Mouse (Mus musculus): ENCODE results near the gene Actbl2. TPM values are rescaled to one million over a fixed set of nuclear protein-coding genes. Genes with fewer than 3 reads are reported as not detected.
A peak's percentile ranks its signal among the peaks of the same experiment; 100 is the strongest.

The Actbl2 gene
- polyA plus RNA-seq (2014; fragmentation: Nextera tagmentation; extraction: Ambion mirVana): not detected in 2 replicates

- Histone ChIP-seq H3K36me3 (ENCODE audit: control insufficient read depth, insufficient read depth, low read length) (no peaks in the 10 kb centered on the region), H3K9me3 (replicated peaks; ENCODE audit: control insufficient read depth, low read length) (no peaks in the 10 kb centered on the region), H3K4me2 (ENCODE audit: low read length) (no peak within 1 kb of the TSS), H3K9ac (ENCODE audit: low read length) (no peak within 1 kb of the TSS), H3K27ac (ENCODE audit: low read depth, low read length) (no peak within 1 kb of the TSS), H3K4me1 (ENCODE audit: control insufficient read depth, insufficient read depth, low read length) (no peaks in the 10 kb centered on the region), H3K27me3 (replicated peaks; ENCODE audit: control insufficient read depth, insufficient read depth, low read length) (no peaks in the 10 kb centered on the region), H3K4me3 (ENCODE audit: low read depth, low read length) (no peak within 1 kb of the TSS)
- 82% methylated on average over 5 of the region's 5 CpGs for WGBS
- DNase-seq (ENCODE audit: low spot score) (no peak), ATAC-seq (no peak)
Observed at GRCm38 (mm10) chr13:111254713-111255112, at the start of gene Actbl2. TSS of gene Actbl2 (plus strand) at chr13:111255013.

DNA sequence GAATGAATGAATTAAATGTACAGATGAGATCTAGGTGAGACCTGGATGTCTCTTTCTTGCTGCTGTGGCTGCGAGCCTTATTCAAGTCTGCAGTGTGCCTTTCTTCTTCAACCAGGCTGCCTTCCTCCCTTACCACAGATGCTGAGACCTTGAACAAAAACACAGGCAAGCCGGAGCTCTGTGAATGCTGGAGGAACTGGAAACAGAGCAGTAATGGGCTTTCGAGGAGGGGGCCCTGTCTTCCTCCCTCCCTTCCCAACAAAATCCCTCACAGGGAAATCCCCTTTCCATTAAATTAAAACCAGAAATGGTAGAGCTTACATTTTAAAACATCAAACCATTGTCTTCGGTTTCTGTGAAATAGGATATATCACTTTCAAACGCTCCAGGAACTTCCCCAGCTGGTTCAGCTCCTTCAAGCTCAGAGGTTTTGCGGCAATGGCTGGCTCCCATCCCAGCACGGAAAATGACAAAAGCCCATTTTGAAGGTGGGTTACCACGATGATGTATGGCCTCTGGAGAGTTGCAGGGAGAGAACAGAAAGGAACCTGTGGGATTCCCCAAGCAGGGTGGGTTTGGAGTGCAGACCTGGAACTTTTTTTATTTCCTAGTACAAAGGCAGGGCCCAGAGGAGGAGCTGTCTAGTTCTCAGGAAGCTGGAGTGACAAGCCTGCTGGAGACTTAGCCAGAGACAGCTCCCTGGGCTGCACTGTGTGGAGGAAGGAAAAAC lies 44.0 kb upstream of the Actbl2 start:
- Histone ChIP-seq H3K9ac (ENCODE audit: low read length) (no peak overlapping the region), H3K27ac (ENCODE audit: low read depth, low read length) (no peak overlapping the region), H3K9me3 (replicated peaks; ENCODE audit: control insufficient read depth, low read length) (no peaks in the 10 kb centered on the region), H3K36me3 (ENCODE audit: control insufficient read depth, insufficient read depth, low read length) (no peaks in the 10 kb centered on the region), H3K4me1 (ENCODE audit: control insufficient read depth, insufficient read depth, low read length) (no peaks in the 10 kb centered on the region), H3K4me2 (ENCODE audit: low read length) (no peak overlapping the region), H3K27me3 (replicated peaks; ENCODE audit: control insufficient read depth, insufficient read depth, low read length) (no peaks in the 10 kb centered on the region), H3K4me3 (ENCODE audit: low read depth, low read length) (no peak overlapping the region)
- DNase-seq (ENCODE audit: low spot score) (no peak), ATAC-seq (no peak)
- 66% methylated on average over 8 of the region's 8 CpGs for WGBS

DNA sequence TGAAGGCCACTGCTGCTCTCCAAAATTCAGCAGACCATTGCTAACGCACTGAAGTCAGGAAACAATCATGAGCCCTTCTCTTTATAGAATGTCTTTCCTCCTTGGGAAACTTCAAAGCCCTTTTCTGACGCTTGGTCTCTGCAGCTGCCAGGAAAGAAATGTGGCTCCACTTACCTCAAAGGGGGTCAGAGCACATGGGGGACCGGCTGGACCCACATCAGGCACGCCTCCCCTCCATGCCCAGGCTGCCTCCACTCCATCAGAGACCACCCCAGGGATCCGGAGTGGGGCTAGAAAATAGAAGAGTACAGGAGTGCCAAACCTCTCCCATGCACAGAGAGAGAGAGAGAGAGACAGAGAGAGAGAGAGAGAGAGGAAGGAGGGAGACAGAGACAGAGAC lies 26.0 kb upstream of the Actbl2 start:
- no peak for DNase-seq (ENCODE audit: low spot score)
- Histone ChIP-seq H3K9ac (ENCODE audit: low read length) (no peak overlapping the region), H3K4me1 (ENCODE audit: control insufficient read depth, insufficient read depth, low read length) (no peaks in the 10 kb centered on the region), H3K4me3 (ENCODE audit: low read depth, low read length) (no peak overlapping the region), H3K36me3 (ENCODE audit: control insufficient read depth, insufficient read depth, low read length) (no peaks in the 10 kb centered on the region), H3K9me3 (replicated peaks; ENCODE audit: control insufficient read depth, low read length) (no peaks in the 10 kb centered on the region), H3K27ac (ENCODE audit: low read depth, low read length) (no peak overlapping the region), H3K4me2 (ENCODE audit: low read length) (no peak overlapping the region), H3K27me3 (replicated peaks; ENCODE audit: control insufficient read depth, insufficient read depth, low read length) (no peaks in the 10 kb centered on the region)
- 28% methylated on average over 5 of the region's 5 CpGs for WGBS
- ATAC-seq: no peak

DNA sequence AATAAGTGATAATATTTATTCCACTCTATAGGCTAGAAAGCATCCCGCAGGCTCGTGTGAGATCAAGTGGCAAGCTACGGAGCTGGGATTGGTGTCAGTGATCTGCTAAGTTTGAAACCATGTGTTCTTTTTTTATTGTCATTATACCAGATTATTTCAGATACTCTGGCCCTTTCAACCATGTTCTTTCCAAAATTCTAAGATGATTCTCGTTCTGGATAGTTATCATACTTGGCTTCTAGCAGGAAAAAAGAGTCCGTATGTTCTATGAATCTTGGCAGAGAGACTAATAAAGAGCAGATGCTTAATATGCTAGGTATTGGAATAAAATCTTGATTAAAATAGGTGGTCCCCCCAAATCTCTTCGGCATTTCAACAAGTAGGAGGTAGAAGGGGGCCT lies 25.3 kb upstream of the Actbl2 start:
- Histone ChIP-seq H3K4me3 (ENCODE audit: low read depth, low read length) (no peak overlapping the region), H3K36me3 (ENCODE audit: control insufficient read depth, insufficient read depth, low read length) (no peaks in the 10 kb centered on the region), H3K4me2 (ENCODE audit: low read length) (no peak overlapping the region), H3K4me1 (ENCODE audit: control insufficient read depth, insufficient read depth, low read length) (no peaks in the 10 kb centered on the region), H3K9me3 (replicated peaks; ENCODE audit: control insufficient read depth, low read length) (no peaks in the 10 kb centered on the region), H3K27me3 (replicated peaks; ENCODE audit: control insufficient read depth, insufficient read depth, low read length) (no peaks in the 10 kb centered on the region), H3K27ac (ENCODE audit: low read depth, low read length) (no peak overlapping the region), H3K9ac (ENCODE audit: low read length) (no peak overlapping the region)
- no peak for ATAC-seq
- no peak for DNase-seq (ENCODE audit: low spot score)
- WGBS: 82% methylated on average over 6 of the region's 6 CpGs

DNA sequence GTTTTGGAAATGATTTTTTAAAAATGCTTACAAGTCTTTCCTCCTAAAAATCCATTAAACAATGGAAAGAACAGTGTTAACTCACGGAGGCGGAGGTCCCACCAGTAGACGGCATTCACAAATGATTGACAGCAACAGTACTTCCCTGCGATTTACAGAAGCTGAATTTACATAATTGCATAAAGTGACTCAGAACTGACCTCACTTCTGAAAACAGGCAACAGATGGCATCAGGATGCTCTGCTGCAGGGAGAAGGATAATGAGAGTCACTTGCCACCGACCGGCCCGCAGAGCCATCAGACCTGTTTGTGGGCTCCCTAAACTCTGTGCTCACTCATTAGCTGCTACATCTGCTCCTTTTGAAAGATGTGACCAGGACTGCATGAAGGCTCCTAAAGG lies 22.4 kb upstream of the Actbl2 start:
- no peaks in the 10 kb centered on the region for H3K9me3 ChIP-seq (replicated peaks; ENCODE audit: control insufficient read depth, low read length)
- H3K4me2 ChIP-seq (ENCODE audit: low read length): no peak overlapping the region
- DNase-seq (ENCODE audit: low spot score): peak; percentile 52
- H3K4me1 ChIP-seq (ENCODE audit: control insufficient read depth, insufficient read depth, low read length): no peaks in the 10 kb centered on the region
- H3K36me3 ChIP-seq (ENCODE audit: control insufficient read depth, insufficient read depth, low read length): no peaks in the 10 kb centered on the region
- H3K27ac ChIP-seq (ENCODE audit: low read depth, low read length): no peak overlapping the region
- WGBS: 35% methylated on average over 7 of the region's 7 CpGs
- no peak overlapping the region for H3K9ac ChIP-seq (ENCODE audit: low read length)
- no peaks in the 10 kb centered on the region for H3K27me3 ChIP-seq (replicated peaks; ENCODE audit: control insufficient read depth, insufficient read depth, low read length)
- ATAC-seq: peak; percentile 77
- no peak overlapping the region for H3K4me3 ChIP-seq (ENCODE audit: low read depth, low read length)

DNA sequence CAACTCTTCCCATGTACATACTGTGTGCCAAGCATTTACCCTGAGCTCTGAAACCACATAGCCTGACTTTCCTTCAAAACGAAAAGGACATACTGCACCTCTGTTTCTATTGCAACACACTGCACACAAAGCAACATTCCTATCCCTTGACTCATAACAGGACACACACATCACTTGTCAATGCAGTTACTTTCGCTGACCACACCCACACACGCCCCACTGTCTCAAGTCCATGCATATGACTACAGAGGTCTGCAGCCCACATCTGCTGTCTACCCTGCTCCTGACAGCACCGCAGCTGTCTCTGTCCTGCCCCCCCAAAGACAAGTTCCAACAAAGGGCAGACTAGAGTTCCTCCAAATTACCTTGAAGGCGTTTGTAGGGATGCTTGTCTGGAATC lies 21.5 kb upstream of the Actbl2 start:
- Histone ChIP-seq H3K27ac (ENCODE audit: low read depth, low read length) (no peak overlapping the region), H3K9ac (ENCODE audit: low read length) (no peak overlapping the region), H3K27me3 (replicated peaks; ENCODE audit: control insufficient read depth, insufficient read depth, low read length) (no peaks in the 10 kb centered on the region), H3K4me1 (ENCODE audit: control insufficient read depth, insufficient read depth, low read length) (no peaks in the 10 kb centered on the region), H3K9me3 (replicated peaks; ENCODE audit: control insufficient read depth, low read length) (no peaks in the 10 kb centered on the region), H3K4me3 (ENCODE audit: low read depth, low read length) (no peak overlapping the region), H3K36me3 (ENCODE audit: control insufficient read depth, insufficient read depth, low read length) (no peaks in the 10 kb centered on the region), H3K4me2 (ENCODE audit: low read length) (no peak overlapping the region)
- WGBS: 86% methylated on average over 5 of the region's 5 CpGs
- no peak for ATAC-seq
- no peak for DNase-seq (ENCODE audit: low spot score)

DNA sequence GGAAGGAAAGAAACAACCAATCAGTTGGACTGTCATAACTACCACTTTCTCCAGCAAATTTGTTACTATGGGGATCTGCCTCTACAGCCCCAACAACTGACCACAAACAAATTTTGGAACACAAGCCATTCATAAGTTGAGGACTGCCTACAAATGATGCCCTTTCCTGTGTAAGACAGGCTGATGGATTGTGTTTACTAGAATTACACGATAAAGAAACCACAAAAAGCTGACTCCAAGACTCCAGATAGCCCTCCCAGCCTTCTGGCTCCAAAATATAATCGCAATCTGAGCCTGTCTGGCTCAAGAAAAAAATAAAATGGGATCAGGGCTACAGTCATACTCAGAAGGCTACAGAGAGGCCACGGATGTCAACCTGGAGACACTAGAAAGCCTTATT lies 20.2 kb upstream of the Actbl2 start:
- DNase-seq (ENCODE audit: low spot score) (no peak), ATAC-seq (no peak)
- WGBS: 91% methylated on average over 3 of the region's 3 CpGs
- Histone ChIP-seq H3K4me3 (ENCODE audit: low read depth, low read length) (no peak overlapping the region), H3K4me2 (ENCODE audit: low read length) (no peak overlapping the region), H3K27me3 (replicated peaks; ENCODE audit: control insufficient read depth, insufficient read depth, low read length) (no peaks in the 10 kb centered on the region), H3K9me3 (replicated peaks; ENCODE audit: control insufficient read depth, low read length) (no peaks in the 10 kb centered on the region), H3K27ac (ENCODE audit: low read depth, low read length) (no peak overlapping the region), H3K9ac (ENCODE audit: low read length) (no peak overlapping the region), H3K4me1 (ENCODE audit: control insufficient read depth, insufficient read depth, low read length) (no peaks in the 10 kb centered on the region), H3K36me3 (ENCODE audit: control insufficient read depth, insufficient read depth, low read length) (no peaks in the 10 kb centered on the region)

DNA sequence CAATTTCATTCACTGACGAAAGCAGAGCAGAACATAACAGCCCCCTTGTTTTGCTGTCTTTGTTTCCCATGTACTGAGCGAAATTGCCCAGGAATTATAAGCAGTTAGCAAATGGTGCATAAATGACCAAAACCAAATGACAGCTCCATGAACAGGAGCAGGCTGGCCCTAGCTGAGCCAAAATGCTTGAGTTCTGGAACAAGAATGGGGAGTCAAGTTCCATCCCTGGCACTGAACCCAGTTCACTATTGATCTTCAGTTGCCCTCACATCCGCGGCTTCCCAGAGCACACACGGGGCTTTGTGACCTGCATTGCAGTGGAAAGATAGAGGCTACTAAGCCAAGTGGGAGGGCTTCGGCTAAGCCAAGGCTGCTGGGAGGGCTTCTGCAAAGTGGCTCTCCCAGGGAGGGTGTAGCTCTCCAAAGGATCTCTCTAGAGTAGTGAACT lies 19.1 kb upstream of the Actbl2 start:
- no peak for ATAC-seq
- no peak overlapping the region for H3K9ac ChIP-seq (ENCODE audit: low read length)
- no peak overlapping the region for H3K4me3 ChIP-seq (ENCODE audit: low read depth, low read length)
- DNase-seq (ENCODE audit: low spot score): peak; percentile 39
- no peak overlapping the region for H3K27ac ChIP-seq (ENCODE audit: low read depth, low read length)
- H3K4me1 ChIP-seq (ENCODE audit: control insufficient read depth, insufficient read depth, low read length): no peaks in the 10 kb centered on the region
- WGBS: 34% methylated on average over 6 of the region's 6 CpGs
- no peaks in the 10 kb centered on the region for H3K36me3 ChIP-seq (ENCODE audit: control insufficient read depth, insufficient read depth, low read length)
- H3K9me3 ChIP-seq (replicated peaks; ENCODE audit: control insufficient read depth, low read length): no peaks in the 10 kb centered on the region
- H3K4me2 ChIP-seq (ENCODE audit: low read length): no peak overlapping the region
- H3K27me3 ChIP-seq (replicated peaks; ENCODE audit: control insufficient read depth, insufficient read depth, low read length): no peaks in the 10 kb centered on the region

DNA sequence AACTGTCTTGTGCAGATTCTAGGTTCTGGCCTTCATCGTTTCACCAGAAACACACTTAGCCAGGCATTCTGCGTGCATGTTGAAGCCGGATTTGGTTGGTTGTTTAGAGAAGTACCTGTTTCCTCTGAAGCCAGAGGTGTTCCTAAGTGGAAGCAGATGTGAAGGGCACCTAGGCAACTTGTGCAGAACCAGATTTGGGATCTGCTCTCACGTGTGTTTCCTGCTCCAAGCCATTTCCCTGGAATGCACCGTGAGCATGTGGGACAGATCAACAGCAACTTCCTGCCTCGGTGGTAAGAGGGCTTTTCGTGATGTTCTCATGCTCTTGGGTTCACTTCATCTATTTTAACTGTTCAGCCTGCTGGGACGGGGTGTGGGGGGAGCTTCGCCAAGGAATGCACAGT lies 18.4 kb upstream of the Actbl2 start:
- Histone ChIP-seq H3K9me3 (replicated peaks; ENCODE audit: control insufficient read depth, low read length) (no peaks in the 10 kb centered on the region), H3K36me3 (ENCODE audit: control insufficient read depth, insufficient read depth, low read length) (no peaks in the 10 kb centered on the region), H3K4me2 (ENCODE audit: low read length) (no peak overlapping the region), H3K27me3 (replicated peaks; ENCODE audit: control insufficient read depth, insufficient read depth, low read length) (no peaks in the 10 kb centered on the region), H3K4me3 (ENCODE audit: low read depth, low read length) (no peak overlapping the region), H3K9ac (ENCODE audit: low read length) (no peak overlapping the region), H3K27ac (ENCODE audit: low read depth, low read length) (no peak overlapping the region), H3K4me1 (ENCODE audit: control insufficient read depth, insufficient read depth, low read length) (no peaks in the 10 kb centered on the region)
- DNase-seq (ENCODE audit: low spot score) (no peak), ATAC-seq (no peak)
- WGBS: 92% methylated on average over 9 of the region's 9 CpGs

Measured in forebrain, embryonic 14.5 days (tissue).